Mouse (Mus musculus): ENCODE results near the gene Fam89a. TPM values are rescaled to one million over a fixed set of nuclear protein-coding genes. Genes with fewer than 3 reads are reported as not detected.

The Fam89a gene
- total RNA-seq (2023; ENCODE audit: inconsistent age): 0.39 to 0.67 TPM (median 0.51 TPM) in 3 of 4 replicates, not detected in the other

DNA sequence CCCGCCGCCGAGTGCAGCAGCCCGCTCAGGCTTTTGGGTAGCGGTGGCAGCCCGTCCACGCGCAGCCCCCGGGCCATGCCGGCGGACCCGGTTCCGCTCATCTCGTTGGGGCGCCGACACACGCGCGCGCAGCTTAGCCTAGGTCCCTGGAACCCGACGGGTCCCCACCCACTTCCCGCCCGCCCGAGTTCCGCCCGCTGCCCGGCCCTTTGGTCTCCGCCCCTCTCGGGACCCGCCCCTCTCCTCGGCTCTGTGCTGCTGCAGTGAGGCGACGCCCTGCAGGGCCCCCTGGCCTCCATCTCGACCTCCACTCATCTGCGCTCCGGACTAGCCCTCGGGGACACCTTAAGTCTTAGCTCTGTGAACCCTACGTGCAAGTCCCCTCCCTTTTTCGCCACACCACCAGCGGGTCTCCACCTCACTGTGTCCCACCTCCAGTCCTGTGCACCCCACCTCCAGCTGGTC is at the start of gene Fam89a:
Gene Fam89a (minus strand): TSS at position 124 of the 465 bp plus-strand sequence.

GRCm38 (mm10) chr8:124792708-124793107 is 41.1 kb upstream of the Fam89a start, which contains the start of gene Trim67:
Gene Trim67, plus strand, starts transcription at chr8:124793092.

GRCm38 (mm10) chr8:124721862-124722515 is 29.6 kb downstream of the Fam89a start, which contains the start of the genes Ttc13 and Arv1:
Gene Ttc13, minus strand, starts transcription at chr8:124721983.
Gene Arv1, plus strand, starts transcription at chr8:124722139.

Other genes starting within 250 kb of the Fam89a start
- gene Cog2, start 231.1 kb downstream of the Fam89a start, total RNA-seq (2023; ENCODE audit: inconsistent age): 39.7 to 51.0 TPM (median 44.1 TPM) in 4 replicates
- not detected in 4 replicates for gene Agt, start 182.1 kb downstream of the Fam89a start, total RNA-seq (2023; ENCODE audit: inconsistent age)
- not detected in 4 replicates for gene Capn9, start 175.7 kb downstream of the Fam89a start, total RNA-seq (2023; ENCODE audit: inconsistent age)
- gene 2310022B05Rik, start 88.5 kb downstream of the Fam89a start, total RNA-seq (2023; ENCODE audit: inconsistent age): 7.5 to 8.9 TPM (median 7.7 TPM) in 4 replicates
- gene Ttc13, start 29.8 kb downstream of the Fam89a start, total RNA-seq (2023; ENCODE audit: inconsistent age): 75.2 to 95.7 TPM (median 85.1 TPM) in 4 replicates
- gene Arv1, start 29.7 kb downstream of the Fam89a start, total RNA-seq (2023; ENCODE audit: inconsistent age): 16.4 to 23.9 TPM (median 21.8 TPM) in 4 replicates
- gene Trim67, start 41.3 kb upstream of the Fam89a start, total RNA-seq (2023; ENCODE audit: inconsistent age): not detected in 4 replicates
- 60.0 to 72.1 TPM (median 68.0 TPM) in 4 replicates for gene Gnpat, start 111.2 kb upstream of the Fam89a start, total RNA-seq (2023; ENCODE audit: inconsistent age)
- 24.0 to 26.7 TPM (median 24.1 TPM) in 4 replicates for gene 2810004N23Rik, start 111.3 kb upstream of the Fam89a start, total RNA-seq (2023; ENCODE audit: inconsistent age)
- gene Exoc8, start 145.9 kb upstream of the Fam89a start, total RNA-seq (2023; ENCODE audit: inconsistent age): 11.3 to 14.1 TPM (median 12.0 TPM) in 4 replicates
- 30.1 to 31.9 TPM (median 31.0 TPM) in 4 replicates for gene Sprtn, start 146.1 kb upstream of the Fam89a start, total RNA-seq (2023; ENCODE audit: inconsistent age)
- 15.0 to 17.8 TPM (median 17.5 TPM) in 4 replicates for gene Egln1, start 197.5 kb upstream of the Fam89a start, total RNA-seq (2023; ENCODE audit: inconsistent age)

Data from B cell, adult (primary cell).